Mouse (Mus musculus) spleen, adult 2 months (tissue): ENCODE data around the gene Bco2. TPM values are rescaled to one million over a fixed set of nuclear protein-coding genes. Genes with fewer than 3 reads are reported as not detected.

Experiments
- DNase-seq, 2 experiments: peaks; one replicate each; pipeline versions ENCODE4 v3.0.0 to v3.0.0-alpha.2; 2012 to 2021; ENCODE audit warnings: low spot score in 2 of 2, low read depth in 1 of 2
- H3K27ac ChIP-seq: fragments of 200-500 bp; 2 replicates; pipeline ENCODE4 v1.5.1; 2012; ENCODE audit warnings: low read length, inconsistent platforms; ENCODE audit not compliant: insufficient read depth
- H3K27me3 ChIP-seq: fragments of 200-500 bp; 2 replicates; pipeline ENCODE4 v1.6.1; 2012; ENCODE audit warnings: mild to moderate bottlenecking, moderate library complexity, low read length, inconsistent platforms; ENCODE audit not compliant: control insufficient read depth, insufficient read depth
- H3K36me3 ChIP-seq: fragments of 200-500 bp; 2 replicates; pipeline ENCODE4 v1.6.1; 2012; ENCODE audit warnings: mild to moderate bottlenecking, low read length, inconsistent platforms; ENCODE audit not compliant: control insufficient read depth, insufficient read depth
- H3K4me1 ChIP-seq: fragments of 200-500 bp; 2 replicates; pipeline ENCODE4 v1.6.1; 2011; ENCODE audit warnings: inconsistent platforms; ENCODE audit not compliant: control insufficient read depth, insufficient read depth, insufficient read length
- H3K4me3 ChIP-seq: fragments of 200-500 bp; 2 replicates; pipeline ENCODE4 v1.5.1; 2011; ENCODE audit warnings: mild to moderate bottlenecking, inconsistent platforms; ENCODE audit not compliant: insufficient read depth, insufficient read length; ENCODE audit errors: extremely low read depth
- CTCF ChIP-seq: fragments of 200-500 bp; IDR thresholded peaks from 2 replicates; pipeline ENCODE4 v1.5.1; 2011; ENCODE audit warnings: mild to moderate bottlenecking, inconsistent platforms; ENCODE audit not compliant: insufficient read depth, insufficient read length, insufficient replicate concordance; ENCODE audit errors: extremely low read depth
- POLR2A ChIP-seq: fragments of 200-500 bp; IDR thresholded peaks from 2 replicates; pipeline ENCODE4 v1.6.1; 2011; ENCODE audit warnings: low read depth, low read length, inconsistent platforms
- WGBS: fragments of 180-500 bp; shearing (Covaris S2); methylation state at CpG from one replicate; pipeline ENCODE4 v1.1.7; 2018; 5-methylcytosine and 5-hydroxymethylcytosine counted together
- polyA plus RNA-seq: library from polyadenylated mRNA; depleted of rRNA; stranded (reverse); fragments of >200 nt; gene quantifications from 2 replicates; pipeline ENCODE4 v1.2.3, GENCODE M21; 2012

The Bco2 gene
- polyA plus RNA-seq, 1 experiment: 0.62 TPM

GRCm38 (mm10) chr9:50585145-50585818, 30.3 kb upstream of the Bco2 start:
- no peaks in the 10 kb centered on the region for H3K27me3 ChIP-seq
- no peak overlapping the region for H3K4me3 ChIP-seq
- H3K4me1 ChIP-seq: 0 out of 2 replicates have a peak, but pooled peaks cover 2% of the 10 kb centered on the region
- 89% methylated on average over 6 of the region's 6 CpGs for WGBS
- TF ChIP-seq CTCF (no peak), POLR2A (no peak)
- no peak overlapping the region for H3K27ac ChIP-seq
- no peak for DNase-seq
- H3K36me3 ChIP-seq: no peaks in the 10 kb centered on the region

DNA sequence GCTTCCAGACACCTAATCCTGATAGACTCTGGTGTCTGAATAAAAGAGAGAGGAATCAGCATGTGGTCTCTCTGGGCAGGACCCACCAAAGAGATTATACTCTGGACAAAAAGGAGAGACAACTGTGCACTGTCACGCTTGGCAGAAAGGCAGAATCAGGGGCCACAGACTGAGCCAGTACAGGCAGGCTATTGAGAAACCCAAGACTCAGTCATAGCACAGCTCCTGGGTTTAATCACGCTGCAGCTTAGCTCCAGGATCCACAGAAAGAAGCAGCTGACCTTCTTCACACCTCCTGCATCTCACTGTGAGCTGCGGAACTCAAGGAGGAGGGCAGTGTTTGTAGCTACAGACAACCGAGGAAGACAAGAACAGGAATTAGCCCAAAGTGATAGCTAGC, 25.4 kb upstream of the Bco2 start:
- DNase-seq: no peak
- Histone ChIP-seq H3K4me1 (no peaks in the 10 kb centered on the region), H3K27ac (no peak overlapping the region), H3K4me3 (no peak overlapping the region), H3K36me3 (no peaks in the 10 kb centered on the region), H3K27me3 (no peaks in the 10 kb centered on the region)
- TF ChIP-seq POLR2A: no peak
- TF ChIP-seq CTCF: no peak
- WGBS: 85% methylated on average over 4 of the region's 4 CpGs

DNA sequence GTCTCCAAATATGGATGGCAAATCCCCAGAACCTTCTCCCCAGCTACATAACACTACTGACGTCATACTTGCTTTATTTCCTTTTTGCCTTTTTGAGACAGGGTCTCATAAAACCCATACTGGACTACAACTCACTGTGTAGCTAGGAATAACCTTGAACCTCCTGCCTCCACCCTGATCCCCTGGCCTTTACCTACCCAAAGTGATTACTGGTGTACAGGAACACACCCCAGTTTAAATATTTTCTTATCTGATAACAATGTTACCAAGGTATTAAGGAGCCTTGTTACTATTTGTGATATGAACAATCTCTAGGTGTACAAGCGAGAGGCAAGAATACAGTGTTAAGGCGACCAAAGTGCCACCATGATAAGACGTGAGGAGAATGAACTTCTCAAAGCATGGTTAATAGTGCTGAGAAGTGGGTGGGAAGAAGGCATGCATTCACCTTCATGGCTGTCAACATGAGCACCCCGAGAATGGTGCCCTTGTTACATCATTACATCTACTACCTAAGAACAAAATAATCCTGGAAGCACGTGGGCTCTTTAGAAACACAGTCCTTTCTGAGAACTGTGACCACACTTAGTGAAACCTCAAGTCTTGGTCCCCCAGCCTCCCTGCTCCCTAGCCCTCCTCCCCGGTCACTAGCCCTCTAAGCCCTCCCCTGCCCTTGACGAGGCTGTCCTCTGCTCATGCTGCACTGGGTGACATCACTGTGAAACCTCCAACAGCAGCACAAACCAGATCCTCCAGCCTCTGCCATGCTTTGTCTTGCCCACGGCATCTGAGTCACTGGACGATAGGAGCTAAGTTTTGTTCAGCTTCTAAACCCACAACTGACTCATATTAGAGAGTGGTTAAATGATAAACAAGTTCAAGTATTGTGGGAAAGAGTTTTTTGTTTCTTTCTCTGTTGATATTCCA, 14.9 kb upstream of the Bco2 start:
- WGBS: 86% methylated on average over 10 of the region's 10 CpGs
- no peaks in the 10 kb centered on the region for H3K4me1 ChIP-seq
- no peaks in the 10 kb centered on the region for H3K27me3 ChIP-seq
- no peaks in the 10 kb centered on the region for H3K36me3 ChIP-seq
- DNase-seq: no peak
- no peak for TF ChIP-seq CTCF
- TF ChIP-seq POLR2A: no peak
- H3K4me3 ChIP-seq: no peak overlapping the region
- H3K27ac ChIP-seq: no peak overlapping the region

- no peak overlapping the region for H3K4me3 ChIP-seq
- WGBS: 94% methylated on average over 2 of the region's 2 CpGs
- H3K4me1 ChIP-seq: no peaks in the 10 kb centered on the region
- H3K36me3 ChIP-seq: no peaks in the 10 kb centered on the region
- H3K27me3 ChIP-seq: no peaks in the 10 kb centered on the region
- TF ChIP-seq POLR2A (no peak), CTCF (no peak)
- H3K27ac ChIP-seq: no peak overlapping the region
- no peak for DNase-seq
These were observed 12.9 kb upstream of the Bco2 start for GRCm38 (mm10) chr9:50567881-50568280.

DNA sequence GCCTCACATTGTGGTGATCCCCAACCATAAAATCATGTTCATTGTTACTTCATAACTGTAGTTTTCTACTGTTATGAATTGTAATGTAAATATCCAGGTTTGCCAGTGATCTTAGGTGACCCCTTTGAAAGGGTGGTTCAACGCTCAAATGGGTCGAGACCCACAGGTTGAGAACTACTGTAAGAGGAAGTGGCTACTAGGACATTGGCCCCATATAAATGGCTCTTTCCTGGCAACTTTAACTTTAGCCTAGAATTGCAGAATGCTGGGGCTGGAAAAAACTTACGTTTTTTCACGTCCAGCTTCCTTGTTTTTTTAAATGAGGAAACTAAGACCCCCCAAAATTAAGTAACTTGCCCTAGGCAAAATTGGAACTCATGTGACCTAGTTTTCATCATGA, 12.4 kb upstream of the Bco2 start:
- WGBS: 63% methylated on average over 4 of the region's 4 CpGs
- no peak for DNase-seq
- Histone ChIP-seq H3K4me3 (no peak overlapping the region), H3K27ac (no peak overlapping the region), H3K4me1 (no peaks in the 10 kb centered on the region), H3K27me3 (no peaks in the 10 kb centered on the region), H3K36me3 (no peaks in the 10 kb centered on the region)
- TF ChIP-seq CTCF: no peak
- TF ChIP-seq POLR2A: no peak

GRCm38 (mm10) chr9:50565940-50566339, 11.0 kb upstream of the Bco2 start:
- Histone ChIP-seq H3K4me1 (no peaks in the 10 kb centered on the region), H3K27ac (no peak overlapping the region), H3K36me3 (no peaks in the 10 kb centered on the region), H3K27me3 (no peaks in the 10 kb centered on the region), H3K4me3 (no peak overlapping the region)
- no peak for TF ChIP-seq CTCF
- no peak for TF ChIP-seq POLR2A
- 81% methylated on average over 4 of the region's 4 CpGs for WGBS
- DNase-seq: no peak

GRCm38 (mm10) chr9:50565173-50565572, 10.2 kb upstream of the Bco2 start:
- no peak for DNase-seq
- no peaks in the 10 kb centered on the region for H3K27me3 ChIP-seq
- TF ChIP-seq POLR2A: no peak
- no peak for TF ChIP-seq CTCF
- no peak overlapping the region for H3K27ac ChIP-seq
- H3K4me1 ChIP-seq: no peaks in the 10 kb centered on the region
- H3K36me3 ChIP-seq: no peaks in the 10 kb centered on the region
- 77% methylated on average over 7 of the region's 7 CpGs for WGBS
- no peak overlapping the region for H3K4me3 ChIP-seq
